Mouse (Mus musculus): ENCODE data around the gene Atcay.

DNA sequence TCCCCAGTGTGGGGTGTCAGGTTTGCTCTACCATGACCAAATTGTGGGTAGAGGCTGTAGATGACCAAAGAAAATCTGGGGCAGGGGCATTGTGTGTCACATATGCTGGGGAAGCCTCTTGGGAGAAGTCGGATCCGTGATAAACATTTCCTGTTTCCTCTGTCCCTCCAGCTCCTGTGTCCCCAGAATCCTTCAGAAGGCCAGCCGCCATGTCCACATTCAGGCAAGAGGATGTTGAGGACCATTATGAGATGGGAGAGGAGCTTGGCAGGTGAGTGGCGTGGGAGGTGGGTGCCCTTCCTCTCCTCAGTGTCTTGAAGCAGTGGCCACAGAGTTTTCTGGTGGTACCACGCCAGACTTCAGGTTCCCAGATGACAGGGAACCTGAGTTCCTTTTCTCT, 46.8 kb downstream of the Atcay start, which contains the start of gene 4930442H23Rik:
- TF ChIP-seq POLR2A (IDR thresholded peaks at IDR 0.05; ENCODE audit: control insufficient read depth, low read depth, low read length) (no peak), CTCF (IDR thresholded peaks at IDR 0.05; ENCODE audit: control insufficient read depth, insufficient read depth, insufficient replicate concordance, low read depth, low read length) (no peak)

Data from testis, adult 2 months (tissue).